21 mouse cellular contexts compared by ENCODE assay signal in genomic region chr10:71617156-71617555, GRCm38 (mm10).
DNase-seq lines count a peak whose midpoint lies in the region; ATAC-seq lines count a peak whose summit lies in the region.
"Had no signal": no experiment of that assay in that cellular context is flagged by ENCODE, and none has a peak within 500 bp of the region (broad histone marks: within the 10 kb centered on the region; RNA-seq: fewer than 3 reads in every experiment).

No protein-coding gene starts in this region.

- no peaks in the 10 kb centered on the region for H3K4me1 ChIP-seq in hindbrain, embryonic 14.5 days (replicated peaks; ENCODE audit: control insufficient read depth, insufficient read depth, low read length)
- H3K4me1 ChIP-seq: embryonic facial prominence, embryonic 13.5 days; heart, embryonic 10.5 days; hindbrain, embryonic 10.5 days; liver, embryonic 15.5 days; stomach, embryonic 15.5 days had no signal

- no peaks in the 10 kb centered on the region for H3K36me3 ChIP-seq in hindbrain, embryonic 14.5 days (replicated peaks; ENCODE audit: control insufficient read depth, insufficient read depth)
- H3K36me3 ChIP-seq: embryonic facial prominence, embryonic 13.5 days; heart, embryonic 10.5 days; hindbrain, embryonic 10.5 days; liver, embryonic 15.5 days; stomach, embryonic 15.5 days had no signal

- no peak overlapping the region for H3K27ac ChIP-seq in hindbrain, embryonic 14.5 days
- H3K27ac ChIP-seq: embryonic facial prominence, embryonic 13.5 days; heart, embryonic 10.5 days; hindbrain, embryonic 10.5 days; left cerebral cortex, adult 2 months; liver, embryonic 15.5 days; stomach, embryonic 15.5 days had no signal

- DNase-seq in layer of hippocampus, adult 9-10 months (ENCODE audit: low spot score): peak; percentile 4
- no peak for DNase-seq in layer of hippocampus, postnatal 10 days (ENCODE audit: low spot score in 2 of 2)
- peak; percentile 7 to 54 for DNase-seq in frontal cortex, adult 2 months (ENCODE audit: extremely low spot score in 1 of 2, low spot score in 1 of 2)
- peak; percentile 21 to 86 for DNase-seq in left cerebral cortex, postnatal 25 days (ENCODE audit: low spot score in 2 of 2)
- peak; percentile 2 to 33 for DNase-seq in right cerebral cortex, postnatal 36 days (ENCODE audit: low spot score in 2 of 2)
- no peak for DNase-seq in hindbrain, embryonic 14.5 days (ENCODE audit: low spot score)
- DNase-seq in embryo, embryonic 10.5 days (ENCODE audit: low spot score): no peak
- DNase-seq in lung, postnatal 10 days: no peak
- DNase-seq: cerebellum, adult 9-10 months; gastrocnemius, postnatal 25 days; kidney, adult 8-10 months; kidney, postnatal 25 days; retina, postnatal 1 day had no signal

- H3K4me3 ChIP-seq in hindbrain, embryonic 14.5 days (replicated peaks; ENCODE audit: low read length): no peak overlapping the region
- H3K4me3 ChIP-seq: embryonic facial prominence, embryonic 13.5 days; heart, embryonic 10.5 days; hindbrain, embryonic 10.5 days; left cerebral cortex, adult 2 months; liver, embryonic 15.5 days; stomach, embryonic 15.5 days had no signal

- no peak overlapping the region for H3K9ac ChIP-seq in hindbrain, embryonic 14.5 days
- H3K9ac ChIP-seq: embryonic facial prominence, embryonic 13.5 days; liver, embryonic 15.5 days; stomach, embryonic 15.5 days had no signal

- no peak for ATAC-seq in hindbrain, embryonic 14.5 days (ENCODE audit: low FRiP score)
- ATAC-seq: forebrain, embryonic 14.5 days had no signal

- H3K4me2 ChIP-seq in hindbrain, embryonic 14.5 days (replicated peaks): no peak overlapping the region
- H3K4me2 ChIP-seq: embryonic facial prominence, embryonic 13.5 days; liver, embryonic 15.5 days; midbrain, embryonic 11.5 days; stomach, embryonic 15.5 days had no signal

- 91% methylated on average over 4 of the region's 4 CpGs for WGBS in hindbrain, embryonic 14.5 days

- H3K9me3 ChIP-seq in hindbrain, embryonic 14.5 days (ENCODE audit: control insufficient read depth, low read length): no peaks in the 10 kb centered on the region
- H3K9me3 ChIP-seq: embryonic facial prominence, embryonic 13.5 days; heart, embryonic 10.5 days; hindbrain, embryonic 10.5 days; liver, embryonic 15.5 days; stomach, embryonic 15.5 days had no signal

- intact Hi-C loops in left cerebral cortex, postnatal 25 days (cut with DNase I): no loop called here

- no peaks in the 10 kb centered on the region for H3K27me3 ChIP-seq in hindbrain, embryonic 14.5 days (ENCODE audit: control insufficient read depth, insufficient read depth, low read length)
- H3K27me3 ChIP-seq: embryonic facial prominence, embryonic 13.5 days; liver, embryonic 15.5 days; stomach, embryonic 15.5 days had no signal

Comparison
In these comparisons a context has a peak if more than half of its experiments do, and no peak if none do; other contexts are left out.
1. DNase-seq: peak in layer of hippocampus, adult 9-10 months (single experiment), frontal cortex, adult 2 months (2 of 2), left cerebral cortex, postnatal 25 days (2 of 2) and right cerebral cortex, postnatal 36 days (2 of 2); none in layer of hippocampus, postnatal 10 days (0 of 2), hindbrain, embryonic 14.5 days (single experiment), embryo, embryonic 10.5 days (single experiment) and lung, postnatal 10 days (single experiment).